Mouse (Mus musculus): Measurements from ENCODE around the gene Nr6a1. TPM values are rescaled to one million over a fixed set of nuclear protein-coding genes. Genes with fewer than 3 reads are reported as not detected.

The Nr6a1 gene
- polyA plus RNA-seq, 1 experiment, result 7.9 TPM

GRCm38 (mm10) chr2:38939047-38939446, 11.6 kb upstream of the Nr6a1 start:
- H3K27ac ChIP-seq (ENCODE audit: insufficient read depth, low read length), result no peak overlapping the region
- TF ChIP-seq CTCF (IDR thresholded peaks at IDR 0.05; ENCODE audit: extremely low read depth, insufficient read depth, low read length) (no peak), POLR2A (IDR thresholded peaks at IDR 0.05; ENCODE audit: extremely low read depth, insufficient read depth, low read length) (no peak)
- H3K4me1 ChIP-seq (ENCODE audit: control insufficient read depth, insufficient read depth, low read length), result peaks cover 3% of the 10 kb centered on the region
- no peak overlapping the region for H3K4me3 ChIP-seq (ENCODE audit: insufficient read depth, low read length)

GRCm38 (mm10) chr2:38938007-38938406, 10.5 kb upstream of the Nr6a1 start:
- TF ChIP-seq POLR2A (IDR thresholded peaks at IDR 0.05; ENCODE audit: extremely low read depth, insufficient read depth, low read length), result no peak
- TF ChIP-seq CTCF (IDR thresholded peaks at IDR 0.05; ENCODE audit: extremely low read depth, insufficient read depth, low read length), result no peak
- no peak overlapping the region for H3K27ac ChIP-seq (ENCODE audit: insufficient read depth, low read length)
- peaks cover 2% of the 10 kb centered on the region; the same call in 1 of the 2 replicates for H3K4me1 ChIP-seq (ENCODE audit: control insufficient read depth, insufficient read depth, low read length)
- H3K4me3 ChIP-seq (ENCODE audit: insufficient read depth, low read length), result no peak overlapping the region

GRCm38 (mm10) chr2:38937396-38937795, 9.9 kb upstream of the Nr6a1 start:
- no peak overlapping the region for H3K27ac ChIP-seq (ENCODE audit: insufficient read depth, low read length)
- no peaks in the 10 kb centered on the region for H3K4me1 ChIP-seq (ENCODE audit: control insufficient read depth, insufficient read depth, low read length)
- TF ChIP-seq POLR2A (IDR thresholded peaks at IDR 0.05; ENCODE audit: extremely low read depth, insufficient read depth, low read length) (no peak), CTCF (IDR thresholded peaks at IDR 0.05; ENCODE audit: extremely low read depth, insufficient read depth, low read length) (no peak)
- H3K4me3 ChIP-seq (ENCODE audit: insufficient read depth, low read length), result no peak overlapping the region

GRCm38 (mm10) chr2:38936721-38937378, 9.4 kb upstream of the Nr6a1 start:
- no peaks in the 10 kb centered on the region for H3K4me1 ChIP-seq (ENCODE audit: control insufficient read depth, insufficient read depth, low read length)
- no peak overlapping the region for H3K4me3 ChIP-seq (ENCODE audit: insufficient read depth, low read length)
- TF ChIP-seq CTCF (IDR thresholded peaks at IDR 0.05; ENCODE audit: extremely low read depth, insufficient read depth, low read length) (no peak), POLR2A (IDR thresholded peaks at IDR 0.05; ENCODE audit: extremely low read depth, insufficient read depth, low read length) (no peak)
- no peak overlapping the region for H3K27ac ChIP-seq (ENCODE audit: insufficient read depth, low read length)

- Histone ChIP-seq H3K27ac (ENCODE audit: insufficient read depth, low read length) (no peak overlapping the region), H3K4me3 (ENCODE audit: insufficient read depth, low read length) (no peak overlapping the region), H3K4me1 (ENCODE audit: control insufficient read depth, insufficient read depth, low read length) (no peaks in the 10 kb centered on the region)
- TF ChIP-seq CTCF (IDR thresholded peaks at IDR 0.05; ENCODE audit: extremely low read depth, insufficient read depth, low read length) (no peak), POLR2A (IDR thresholded peaks at IDR 0.05; ENCODE audit: extremely low read depth, insufficient read depth, low read length) (no peak)
Observed at GRCm38 (mm10) chr2:38934936-38935335, 7.4 kb upstream of the Nr6a1 start.

- TF ChIP-seq CTCF (IDR thresholded peaks at IDR 0.05; ENCODE audit: extremely low read depth, insufficient read depth, low read length) (no peak), POLR2A (IDR thresholded peaks at IDR 0.05; ENCODE audit: extremely low read depth, insufficient read depth, low read length) (no peak)
- no peak overlapping the region for H3K4me3 ChIP-seq (ENCODE audit: insufficient read depth, low read length)
- H3K4me1 ChIP-seq (ENCODE audit: control insufficient read depth, insufficient read depth, low read length), result no peaks in the 10 kb centered on the region
- no peak overlapping the region for H3K27ac ChIP-seq (ENCODE audit: insufficient read depth, low read length)
Observed at GRCm38 (mm10) chr2:38933931-38934330, 6.4 kb upstream of the Nr6a1 start.

GRCm38 (mm10) chr2:38931851-38932667, 4.6 kb upstream of the Nr6a1 start, which contains the start of gene Olfml2a:
Gene Olfml2a (plus strand): TSS chr2:38931978.
- 0 out of 2 replicates have a peak, but pooled peaks have one; percentile 11 for TF ChIP-seq POLR2A (IDR thresholded peaks at IDR 0.05; ENCODE audit: extremely low read depth, insufficient read depth, low read length)
- TF ChIP-seq CTCF (IDR thresholded peaks at IDR 0.05; ENCODE audit: extremely low read depth, insufficient read depth, low read length), result peak; percentile 58
- Histone ChIP-seq H3K27ac (ENCODE audit: insufficient read depth, low read length) (no peak within 1 kb of the TSS), H3K4me3 (ENCODE audit: insufficient read depth, low read length) (peak within 1 kb of the TSS; percentile 36), H3K4me1 (ENCODE audit: control insufficient read depth, insufficient read depth, low read length) (no peaks in the 10 kb centered on the region)

GRCm38 (mm10) chr2:38930269-38930668, 2.8 kb upstream of the Nr6a1 start:
- no peak overlapping the region for H3K27ac ChIP-seq (ENCODE audit: insufficient read depth, low read length)
- H3K4me3 ChIP-seq (ENCODE audit: insufficient read depth, low read length), result no peak overlapping the region
- TF ChIP-seq POLR2A (IDR thresholded peaks at IDR 0.05; ENCODE audit: extremely low read depth, insufficient read depth, low read length) (no peak), CTCF (IDR thresholded peaks at IDR 0.05; ENCODE audit: extremely low read depth, insufficient read depth, low read length) (no peak)
- H3K4me1 ChIP-seq (ENCODE audit: control insufficient read depth, insufficient read depth, low read length), result no peaks in the 10 kb centered on the region

- Histone ChIP-seq H3K27ac (ENCODE audit: insufficient read depth, low read length) (no peak overlapping the region), H3K4me1 (ENCODE audit: control insufficient read depth, insufficient read depth, low read length) (no peaks in the 10 kb centered on the region), H3K4me3 (ENCODE audit: insufficient read depth, low read length) (peak overlapping the region; percentile 70)
- no peak for TF ChIP-seq CTCF (IDR thresholded peaks at IDR 0.05; ENCODE audit: extremely low read depth, insufficient read depth, low read length)
- TF ChIP-seq POLR2A (IDR thresholded peaks at IDR 0.05; ENCODE audit: extremely low read depth, insufficient read depth, low read length), result no peak
Observed at GRCm38 (mm10) chr2:38926145-38926891, 1.2 kb downstream of the Nr6a1 start.
